Mouse (Mus musculus): Measurements from ENCODE around the gene Rpp14. TPM values are rescaled to one million over a fixed set of nuclear protein-coding genes. Genes with fewer than 3 reads are reported as not detected.

Rpp14 gene
- polyA plus RNA-seq, 1 experiment from 2014 or later: 35.4 TPM

DNA sequence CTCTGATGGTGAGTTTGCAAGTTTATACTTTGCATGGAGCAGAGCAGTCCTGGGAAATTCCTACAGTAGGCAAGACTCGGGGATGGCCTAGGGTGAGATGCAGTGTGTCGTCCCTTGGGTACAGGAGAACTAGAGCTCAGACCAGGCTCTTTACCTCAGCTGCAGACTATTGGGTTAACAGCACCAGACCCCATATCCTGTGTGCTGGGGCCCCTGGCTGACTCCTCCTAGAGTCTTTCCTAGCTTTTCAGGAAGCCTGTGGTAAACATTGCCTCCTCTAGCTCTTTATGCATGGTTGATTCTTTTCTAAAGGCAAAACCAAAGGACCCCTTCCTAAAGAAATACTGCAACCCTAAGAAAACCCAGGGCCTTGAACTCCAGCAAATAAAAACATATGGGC, 61.0 kb downstream of the Rpp14 start:
- Histone ChIP-seq H3K36me3 (peaks cover 84% of the 10 kb centered on the region), H3K4me3 (no peak overlapping the region), H3K27me3 (replicated peaks) (no peaks in the 10 kb centered on the region), H3K27ac (replicated peaks) (no peak overlapping the region), H3K9me3 (no peaks in the 10 kb centered on the region), H3K4me1 (peaks cover 11% of the 10 kb centered on the region), H3K9ac (no peak overlapping the region), H3K4me2 (no peak overlapping the region)
- WGBS: 81% methylated on average over 2 of the region's 2 CpGs
- no peak for ATAC-seq (ENCODE audit: extremely low read depth, insufficient number of reproducible peaks, low FRiP score, low TSS enrichment)

Other genes starting within 250 kb of the Rpp14 start
- gene Gm45521, start 123.1 kb upstream of the Rpp14 start, polyA plus RNA-seq (2015; fragmentation: Nextera tagmentation; extraction: Ambion mirVana): not detected in 2 replicates
- 0.05 and 0.13 TPM in 2 replicates for gene Dnase1l3, start 85.8 kb upstream of the Rpp14 start, polyA plus RNA-seq (2015; fragmentation: Nextera tagmentation; extraction: Ambion mirVana)
- gene Abhd6, start 77.5 kb upstream of the Rpp14 start, polyA plus RNA-seq (2015; fragmentation: Nextera tagmentation; extraction: Ambion mirVana): 10.4 and 12.5 TPM in 2 replicates
- 24.6 and 25.9 TPM in 2 replicates for gene Pxk, start 17.8 kb downstream of the Rpp14 start, polyA plus RNA-seq (2015; fragmentation: Nextera tagmentation; extraction: Ambion mirVana)
- gene Pdhb, start 92.7 kb downstream of the Rpp14 start, polyA plus RNA-seq (2015; fragmentation: Nextera tagmentation; extraction: Ambion mirVana): 460 and 512 TPM in 2 replicates
- 2.7 and 4.7 TPM in 2 replicates for gene Kctd6, start 133.8 kb downstream of the Rpp14 start, polyA plus RNA-seq (2015; fragmentation: Nextera tagmentation; extraction: Ambion mirVana)
- 0.11 and 0.64 TPM in 2 replicates for gene Acox2, start 179.0 kb downstream of the Rpp14 start, polyA plus RNA-seq (2015; fragmentation: Nextera tagmentation; extraction: Ambion mirVana)
- 0.23 and 0.38 TPM in 2 replicates for gene Fam107a, start 237.7 kb downstream of the Rpp14 start, polyA plus RNA-seq (2015; fragmentation: Nextera tagmentation; extraction: Ambion mirVana)

Data from heart, embryonic 13.5 days (tissue).